Mouse (Mus musculus) hematopoietic stem cell, adult 5-6 weeks (primary cell): ENCODE measurements around the gene Nell2. TPM values are rescaled to one million over a fixed set of nuclear protein-coding genes. Genes with fewer than 3 reads are reported as not detected.

Source experiments
- total RNA-seq: library from RNA; stranded (forward); fragments of 172-1452, 232-1000 nt; gene quantifications from 2 replicates; pipeline ENCODE4 v1.2.3, GENCODE M21; 2017

Gene Nell2
- total RNA-seq, 1 experiment from 2014 or later: not detected

Other genes with a start within 250 kb of the Nell2 start
- not detected in 2 replicates for gene Dbx2, start 127.4 kb upstream of the Nell2 start, total RNA-seq